Mouse (Mus musculus) mouse embryonic stem cell (cell line): ENCODE measurements around the gene Myo18a.

ENCODE experiments used
- in situ Hi-C, 2 experiments: fragments of 300-500 bp; cut with MboI; formaldehyde crosslinking; loops; 1 replicate in 1 of 2; 3 replicates in 1 of 2; pipeline ENCODE4 v1.14.3; 2019 to 2020; ENCODE audit warnings: low sequenced_read_pairs in 2 of 2, low pct_unique_long_range_greater_than_20kb in 1 of 2, mixed read lengths in 1 of 2; ENCODE audit not compliant: unreplicated experiment in 1 of 2

The Myo18a gene

DNA sequence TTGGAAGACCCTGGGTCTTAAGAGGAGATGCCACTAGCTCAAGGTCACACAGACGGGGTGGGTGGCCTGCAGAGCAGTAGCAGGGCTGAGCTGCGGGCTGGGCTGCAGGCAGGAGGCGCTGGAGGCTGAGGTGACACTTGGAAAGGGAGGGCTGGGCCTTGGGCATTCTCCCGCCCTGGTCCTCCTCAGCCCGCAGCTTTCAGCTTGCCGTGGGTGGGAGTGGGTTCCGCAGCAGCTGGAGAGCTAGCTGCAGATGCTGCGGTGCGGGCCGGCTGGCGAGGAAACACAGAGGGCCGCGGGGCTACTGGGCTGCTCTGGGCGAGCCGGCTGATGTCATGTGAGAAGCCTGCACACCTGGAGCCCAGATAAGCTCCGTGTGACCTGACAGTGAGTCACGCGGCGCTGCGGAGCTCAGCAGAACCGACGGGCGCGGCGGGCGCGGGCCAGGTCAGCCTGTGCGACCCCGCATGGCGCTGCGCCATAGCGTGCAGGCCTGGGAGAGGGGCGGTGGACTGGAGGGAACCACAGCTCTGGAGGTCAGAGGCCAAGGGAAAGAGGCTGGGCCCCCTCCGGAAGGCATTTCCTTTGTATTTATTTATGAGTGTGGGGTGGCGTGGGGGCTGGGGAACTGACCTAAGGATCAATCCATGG lies 3.4 kb downstream of the Myo18a start:
- in situ Hi-C loops: no loop called here

DNA sequence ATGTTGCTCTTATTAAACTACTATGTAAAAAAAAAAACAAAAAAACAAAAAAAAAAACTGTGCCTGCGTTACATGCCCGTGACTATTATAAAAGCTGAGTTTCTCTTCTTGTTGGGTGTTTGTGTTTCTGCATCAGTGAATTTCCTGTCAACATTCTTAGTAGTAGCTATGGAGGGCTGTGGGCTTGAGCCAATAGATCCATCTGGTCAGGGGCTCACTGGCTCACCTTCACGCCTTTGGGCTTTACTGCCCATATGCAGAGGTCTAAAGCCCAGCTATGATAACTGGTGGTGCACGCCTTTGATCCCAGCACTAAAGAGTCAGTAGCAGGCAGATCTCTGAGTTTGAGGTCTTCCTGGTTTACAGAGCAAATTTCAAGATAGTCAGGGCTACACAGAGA lies 6.5 kb downstream of the Myo18a start:
- in situ Hi-C loops: no loop called here

GRCm38 (mm10) chr11:77770346-77770745 lies 7.3 kb downstream of the Myo18a start:
- in situ Hi-C loops: no loop called here

DNA sequence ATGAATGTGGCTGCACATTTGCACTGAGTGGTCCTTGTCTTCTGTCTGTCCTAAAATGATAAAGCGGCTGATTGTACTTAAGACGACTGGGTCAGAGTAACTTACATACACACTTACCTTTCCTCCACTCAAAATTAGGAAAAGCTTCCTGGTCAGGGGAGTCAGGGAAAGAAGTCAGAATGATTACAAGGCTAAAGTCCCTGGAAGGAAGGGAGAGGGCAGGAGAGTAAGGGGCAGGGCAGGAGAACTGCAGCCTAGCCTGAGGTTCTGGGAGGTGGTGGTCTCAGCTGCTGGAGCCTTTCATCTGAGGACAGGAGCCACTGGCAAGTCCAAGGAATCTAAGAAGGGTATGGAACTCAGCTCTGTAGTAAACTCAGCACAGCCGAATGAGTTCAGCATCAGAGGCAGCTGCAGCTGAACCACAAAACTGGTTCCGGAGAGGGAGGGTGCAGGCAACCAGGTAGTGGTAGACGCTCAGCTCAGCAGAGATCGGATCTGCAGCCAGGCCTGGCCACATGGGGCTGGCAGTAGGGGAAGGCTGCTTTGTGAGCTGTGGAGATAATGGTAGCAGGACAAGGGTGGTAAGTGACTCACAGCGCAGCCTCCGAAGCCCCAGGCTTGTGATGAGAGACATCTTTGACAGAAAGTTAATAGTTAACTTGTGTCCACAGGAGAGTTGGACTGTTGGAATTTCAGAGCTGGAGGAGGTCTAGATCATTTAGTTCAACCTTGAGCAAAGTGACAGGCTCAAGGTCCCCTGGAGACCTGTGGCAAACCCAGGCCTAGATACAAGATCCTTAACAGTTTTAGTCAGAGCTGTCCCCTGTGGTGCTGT lies 9.1 kb downstream of the Myo18a start:
- in situ Hi-C loops: no loop called here

GRCm38 (mm10) chr11:77775701-77776400 lies 12.8 kb downstream of the Myo18a start:
- in situ Hi-C loops: no loop called here

- in situ Hi-C loops: no loop called here
These were observed 14.4 kb downstream of the Myo18a start for GRCm38 (mm10) chr11:77777436-77777835.

DNA sequence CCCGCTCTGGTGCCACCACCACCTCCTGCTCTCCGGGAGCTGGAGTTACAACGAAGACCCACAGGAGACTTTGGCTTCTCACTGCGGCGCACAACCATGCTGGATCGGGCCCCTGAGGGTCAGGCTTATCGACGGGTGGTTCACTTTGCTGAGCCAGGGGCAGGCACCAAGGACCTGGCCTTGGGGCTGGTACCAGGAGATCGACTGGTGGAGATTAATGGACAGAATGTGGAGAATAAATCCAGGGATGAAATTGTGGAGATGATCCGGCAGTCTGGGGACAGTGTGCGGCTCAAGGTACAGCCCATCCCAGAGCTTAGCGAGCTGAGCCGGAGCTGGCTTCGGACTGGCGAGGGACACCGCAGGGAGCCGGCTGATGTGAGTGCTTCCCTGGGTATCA lies 14.9 kb downstream of the Myo18a start:
- in situ Hi-C loops: no loop called here

DNA sequence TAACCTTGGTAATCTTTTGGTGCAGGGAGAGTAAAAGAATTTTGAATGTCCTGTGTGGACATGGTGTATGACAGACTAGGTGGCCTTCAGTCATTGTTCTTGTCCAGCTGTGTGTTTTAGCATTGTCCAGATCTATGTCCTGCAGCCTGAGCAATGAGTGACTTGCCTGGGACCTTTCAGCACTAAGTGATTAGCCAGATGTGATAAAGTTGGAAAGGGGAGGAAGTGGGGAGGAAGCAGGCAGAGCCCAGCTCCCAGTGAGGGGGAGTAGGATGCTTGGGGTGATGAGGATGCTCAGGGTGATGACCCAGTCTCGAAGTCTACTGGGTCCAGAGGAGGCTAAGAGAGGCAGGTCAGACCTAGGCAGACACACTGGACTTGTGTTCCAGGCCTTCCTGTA lies 16.2 kb downstream of the Myo18a start:
- in situ Hi-C loops: no loop called here

DNA sequence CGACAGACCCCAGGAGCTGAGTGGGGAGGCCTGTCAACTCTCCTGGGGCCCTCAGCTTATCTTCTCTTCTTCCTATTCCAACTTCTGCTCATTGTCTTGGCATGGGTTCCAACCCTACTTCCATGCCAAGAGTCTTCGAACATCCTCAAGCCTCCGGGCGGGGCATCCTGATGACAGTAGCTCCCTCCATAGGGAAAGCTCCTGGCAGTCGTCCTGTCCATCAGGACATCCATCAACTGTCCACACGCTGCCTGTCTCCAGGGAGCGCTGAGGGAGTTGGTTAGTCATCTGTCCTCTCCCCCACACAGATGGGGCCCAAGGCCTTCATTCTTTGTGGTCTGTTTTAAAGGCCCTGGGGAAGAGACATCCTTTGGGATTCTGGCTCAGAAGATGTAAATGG lies 18.0 kb downstream of the Myo18a start:
- in situ Hi-C loops: no loop called here

DNA sequence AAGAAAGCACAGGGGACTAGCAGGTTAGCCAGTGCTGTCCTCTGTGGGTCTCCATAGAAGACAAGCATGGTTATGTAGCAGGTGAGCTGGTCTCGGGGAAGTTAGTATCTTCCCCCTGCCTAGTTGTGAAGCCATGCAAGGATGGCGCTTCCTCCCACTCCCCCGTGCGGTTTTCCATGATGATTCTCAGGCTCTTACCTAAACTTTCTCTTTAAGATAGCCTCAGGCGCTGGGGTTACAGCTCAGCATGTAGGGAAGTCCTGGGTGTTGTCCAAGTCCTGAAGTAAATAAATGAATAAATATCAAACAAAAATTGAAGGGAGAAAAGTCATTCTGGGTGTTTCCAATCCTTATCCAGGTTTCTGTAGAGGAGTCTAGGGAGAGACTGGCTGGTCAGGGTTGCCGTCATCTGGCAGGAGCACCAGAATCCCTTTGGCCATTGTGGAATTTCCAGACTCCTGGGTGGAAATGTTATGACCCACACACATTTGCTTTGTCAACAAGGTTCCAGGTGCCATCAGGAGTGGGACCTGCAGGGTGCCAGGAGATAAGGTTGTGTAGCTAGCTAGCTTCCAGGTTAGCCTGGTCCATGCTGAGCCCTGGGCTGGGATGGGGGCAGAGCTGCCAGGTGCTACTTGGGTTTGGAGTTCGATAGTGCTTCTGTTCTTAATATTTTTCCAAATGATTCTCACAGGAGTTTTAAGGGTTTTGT lies 19.2 kb downstream of the Myo18a start:
- in situ Hi-C loops: no loop called here

GRCm38 (mm10) chr11:77783211-77783746 lies 20.2 kb downstream of the Myo18a start:
- in situ Hi-C loops: no loop called here

DNA sequence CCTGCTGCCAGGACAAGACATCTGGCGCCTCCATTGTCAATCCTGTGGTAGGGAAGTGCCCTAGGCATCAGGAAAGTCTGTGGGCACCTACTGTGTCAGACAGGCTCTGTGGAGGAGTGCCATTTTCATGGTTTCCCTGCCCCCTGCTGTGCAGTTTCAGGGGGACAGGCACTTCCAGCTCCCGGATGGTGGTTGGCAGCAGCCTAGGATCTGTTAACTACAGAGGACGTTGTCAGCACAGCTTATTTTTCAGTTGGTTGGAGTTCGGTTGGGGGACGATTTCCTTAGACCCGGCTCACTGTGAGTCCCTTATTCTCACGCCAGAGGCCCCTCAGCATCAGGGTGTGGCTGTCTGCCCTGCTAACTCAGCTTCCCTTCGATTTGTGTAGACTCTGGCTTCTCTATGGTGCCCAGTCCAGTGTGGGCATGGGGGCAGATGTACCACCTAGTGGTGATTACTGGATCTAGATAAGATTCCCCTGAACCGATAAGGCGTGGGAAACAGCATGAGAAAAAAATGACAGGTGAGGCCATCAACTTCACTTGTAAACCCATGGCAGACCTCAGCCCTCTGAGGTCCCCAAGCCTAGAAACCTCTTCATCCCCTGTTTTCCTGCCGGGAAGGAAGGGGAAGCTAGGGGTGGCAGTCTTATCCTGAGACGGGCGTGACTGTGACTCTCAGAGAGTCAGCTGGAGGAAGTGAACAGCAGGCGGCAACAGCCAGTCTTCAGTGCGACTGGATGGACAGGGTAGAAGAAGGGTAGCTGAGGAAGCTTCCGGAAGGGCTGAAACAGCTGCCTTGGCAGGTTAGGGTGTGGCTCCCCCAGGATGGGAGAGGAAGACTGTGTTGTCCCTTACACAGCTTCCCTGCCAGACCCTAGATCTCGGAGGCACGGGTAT lies 21.0 kb downstream of the Myo18a start:
- in situ Hi-C loops: no loop called here

GRCm38 (mm10) chr11:77784894-77785293 lies 21.8 kb downstream of the Myo18a start:
- in situ Hi-C loops: no loop called here

- in situ Hi-C loops: no loop called here
These were observed 22.3 kb downstream of the Myo18a start for GRCm38 (mm10) chr11:77785396-77785767.

DNA sequence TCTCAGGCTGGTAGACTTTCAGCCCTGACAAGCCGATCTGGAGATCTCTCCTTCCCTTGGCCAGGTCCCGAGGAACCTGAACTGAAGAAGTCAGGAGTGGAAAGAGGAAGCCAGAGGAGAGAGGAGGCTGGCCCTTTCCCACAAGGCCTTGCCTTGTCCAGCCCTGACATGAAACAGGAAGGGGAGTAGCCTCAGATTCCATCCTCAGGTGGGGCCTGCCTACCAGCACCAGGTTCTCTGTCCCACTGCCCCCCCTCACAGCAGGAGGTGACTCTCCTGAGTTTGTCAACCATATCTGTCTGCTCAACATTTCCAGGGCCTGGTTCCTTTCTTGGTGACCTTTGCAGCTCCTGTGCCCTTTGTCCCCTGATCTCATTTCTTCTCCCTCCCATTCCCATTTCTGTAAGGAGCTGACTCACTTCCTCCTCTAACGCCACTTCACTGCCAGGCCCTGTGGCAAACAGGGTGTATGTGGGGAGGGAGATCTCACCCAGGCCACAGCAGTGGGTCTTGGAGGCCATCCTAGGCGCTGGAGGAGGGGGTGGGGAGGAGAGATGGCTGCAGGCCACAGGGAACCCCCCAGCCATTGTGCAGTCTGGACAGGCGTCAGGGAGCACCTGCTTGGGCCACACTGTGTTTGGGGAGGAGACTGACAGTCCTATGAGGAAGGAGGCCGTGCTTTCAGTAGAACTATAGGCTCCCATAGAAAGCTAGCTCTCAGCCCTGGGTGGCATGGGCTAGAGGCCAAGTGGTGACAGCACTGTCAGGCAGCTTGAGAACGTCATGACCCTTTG lies 22.9 kb downstream of the Myo18a start:
- in situ Hi-C loops: no loop called here

DNA sequence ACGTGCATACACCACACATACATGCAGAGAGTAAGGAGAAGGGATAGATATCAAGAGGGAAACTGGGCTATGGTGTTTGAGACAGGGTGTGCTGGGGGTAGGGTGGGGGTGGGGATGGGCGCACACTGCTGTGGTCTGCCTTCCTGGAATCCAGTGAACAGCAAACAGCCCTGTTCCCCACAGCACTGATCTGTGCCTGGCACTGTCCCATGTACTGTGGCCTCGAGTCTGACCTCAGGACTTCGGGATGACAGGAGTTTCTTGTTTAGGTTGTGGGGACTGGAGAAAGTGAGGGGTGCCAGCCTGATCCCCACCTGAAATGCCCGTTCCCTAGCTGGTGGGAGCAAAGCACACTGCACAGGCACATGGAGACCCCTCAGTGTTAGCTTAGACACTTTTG lies 24.7 kb downstream of the Myo18a start, which contains the start of gene Gm10277:
Gm10277 (minus strand) TSS at position 41 of the 400 bp plus-strand sequence.
- in situ Hi-C loops: no loop called here

DNA sequence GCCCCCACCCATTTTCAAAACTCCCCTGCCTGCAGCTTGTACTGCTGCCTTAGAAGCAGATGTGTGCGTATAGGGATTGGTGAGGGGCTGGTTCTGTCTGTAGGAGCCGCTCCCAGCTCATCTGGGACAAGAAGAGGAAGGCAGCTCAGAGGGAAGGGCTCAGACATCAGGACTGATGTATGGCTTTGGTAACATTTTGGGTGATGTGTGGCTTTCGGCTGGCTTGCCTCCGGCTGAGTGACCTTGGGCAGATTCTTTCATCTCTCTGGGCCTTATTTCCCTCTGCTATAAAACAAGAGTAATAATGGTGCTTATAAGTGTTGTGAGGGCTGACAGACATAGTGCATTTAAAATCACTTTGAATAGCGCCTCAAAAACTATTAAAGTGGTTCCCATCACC lies 26.5 kb downstream of the Myo18a start:
- in situ Hi-C loops: no loop called here
